Mouse (Mus musculus): ENCODE results near the gene Fam107b. TPM values are rescaled to one million over a fixed set of nuclear protein-coding genes. Genes with fewer than 3 reads are reported as not detected.

Fam107b gene
- total RNA-seq (2021): 1 to 10 TPM; 1.6 to 2.7 TPM
- long read RNA-seq, experiment 1: 0 reads
- long read RNA-seq, experiment 2, partial matches to known transcripts: 0 of 1 reads
- long read RNA-seq, experiment 2, other reads (novel, unspliced or antisense): 1 of 1 reads

DNA sequence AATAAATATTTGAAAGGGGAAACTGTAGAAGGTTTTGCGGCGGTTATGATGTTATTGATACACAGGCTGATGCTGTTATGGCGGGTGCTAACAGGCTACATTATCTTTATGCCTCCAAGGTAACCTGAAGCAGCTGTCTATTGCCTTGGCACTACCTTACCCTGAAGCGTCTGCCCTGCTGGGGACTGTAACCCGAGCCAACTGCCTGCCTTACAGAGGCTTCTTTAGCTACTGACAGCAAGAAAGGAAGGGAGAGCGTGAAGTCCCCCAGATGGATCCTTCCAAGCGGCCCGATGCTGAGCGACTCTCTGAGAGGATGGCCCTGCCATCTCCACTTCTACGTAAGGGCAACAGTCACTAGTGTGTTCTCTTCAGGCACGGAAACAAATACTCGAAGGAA, at the start of gene Fam107b:
Gene Fam107b (plus strand): TSS at position 303 of the 400 bp plus-strand sequence.
- DNase-seq (ENCODE audit: low spot score): no peak

DNA sequence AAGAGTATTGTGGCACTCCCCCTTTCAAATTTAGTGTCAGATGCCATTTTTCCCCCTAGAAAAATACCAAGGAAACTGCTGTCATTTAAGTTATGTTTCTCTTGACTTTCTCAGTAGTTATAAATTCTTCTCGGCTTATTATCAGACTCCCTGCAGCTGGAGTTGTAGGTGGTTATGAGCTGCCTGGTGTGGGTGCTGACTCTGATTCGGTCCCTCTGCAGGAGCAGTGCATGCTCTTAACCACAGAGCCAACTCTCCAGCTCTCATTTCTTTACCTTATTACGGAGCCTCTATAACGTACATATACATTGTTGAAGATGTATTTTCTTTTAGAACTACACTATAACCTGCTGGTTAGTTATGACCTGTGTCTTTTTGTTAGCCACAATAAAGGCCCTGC, 47.7 kb upstream of the Fam107b start:
- DNase-seq (ENCODE audit: low spot score): no peak

DNA sequence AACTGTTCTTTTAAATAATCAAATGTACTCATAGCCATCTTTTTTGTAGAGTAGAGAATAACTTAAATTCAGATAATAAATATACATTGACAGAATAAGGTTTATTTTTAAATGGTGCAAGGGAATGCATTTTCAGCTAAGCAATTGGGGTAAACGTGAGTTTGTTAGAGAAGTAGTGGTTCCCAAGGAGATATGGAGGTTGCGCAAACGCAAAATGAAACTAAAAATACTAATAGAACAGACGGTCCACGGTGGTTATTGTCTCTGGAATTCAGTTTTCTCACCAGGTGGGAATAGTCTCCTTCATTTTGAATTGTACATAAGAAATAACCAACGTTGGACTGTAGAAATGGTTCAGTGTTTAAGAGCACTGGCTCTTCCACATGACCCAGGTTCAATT, 44.0 kb upstream of the Fam107b start:
- DNase-seq (ENCODE audit: low spot score): no peak

DNA sequence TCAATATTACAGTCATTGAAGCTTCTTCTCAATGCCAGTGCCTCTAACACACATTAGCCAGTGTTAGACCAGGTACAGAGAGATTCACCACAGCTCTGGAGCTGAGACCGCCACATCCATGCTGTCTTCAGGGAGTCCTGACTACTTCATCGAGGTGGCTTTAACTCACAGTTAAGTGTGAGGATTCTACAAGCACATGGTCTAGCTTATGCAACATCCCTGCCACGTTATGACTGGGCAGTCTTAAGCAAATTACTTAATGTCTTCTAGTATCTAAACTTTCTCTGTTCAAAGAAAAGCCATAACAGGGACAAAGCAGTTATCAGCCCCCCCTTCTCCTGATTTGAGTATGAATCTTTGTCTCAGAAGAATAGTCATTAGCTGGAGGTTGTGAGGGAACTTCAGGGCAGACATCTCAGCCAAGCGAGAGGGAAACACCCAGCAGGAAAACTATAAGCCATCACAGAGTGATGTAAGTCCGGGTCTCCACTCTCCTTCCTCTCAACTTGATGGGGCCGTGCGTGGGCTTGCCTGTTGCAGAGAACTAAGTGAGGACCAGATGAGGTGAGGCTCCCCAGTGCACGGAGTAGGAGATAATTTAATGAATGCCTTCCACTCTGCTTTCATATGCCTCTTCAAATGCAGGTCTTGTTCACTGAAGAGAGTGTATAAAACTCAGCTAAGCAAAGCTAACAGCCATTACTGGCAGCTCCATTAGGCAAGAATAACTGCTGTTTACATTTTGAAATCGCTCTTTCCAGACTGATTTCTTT, 28.8 kb upstream of the Fam107b start:
- no peak for DNase-seq (ENCODE audit: low spot score)

DNA sequence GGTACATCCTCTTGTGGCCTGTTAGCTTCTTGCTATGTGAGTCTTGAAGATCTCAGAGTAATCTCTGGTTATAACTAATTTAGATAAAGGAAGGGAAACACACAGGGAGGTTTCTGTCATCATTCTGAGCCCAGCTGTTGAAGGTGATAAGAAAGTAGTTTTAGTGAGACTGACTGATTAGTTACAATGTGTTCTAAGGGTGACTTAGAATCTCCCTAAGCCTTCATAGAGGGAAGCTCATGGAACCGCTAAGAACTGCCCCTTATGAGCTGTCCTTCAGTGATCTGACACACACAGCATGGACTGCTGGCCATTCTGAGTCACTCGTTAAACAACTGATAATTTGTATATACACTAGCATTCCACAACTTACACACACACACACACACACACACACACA, 24.2 kb upstream of the Fam107b start:
- no peak for DNase-seq (ENCODE audit: low spot score)

DNA sequence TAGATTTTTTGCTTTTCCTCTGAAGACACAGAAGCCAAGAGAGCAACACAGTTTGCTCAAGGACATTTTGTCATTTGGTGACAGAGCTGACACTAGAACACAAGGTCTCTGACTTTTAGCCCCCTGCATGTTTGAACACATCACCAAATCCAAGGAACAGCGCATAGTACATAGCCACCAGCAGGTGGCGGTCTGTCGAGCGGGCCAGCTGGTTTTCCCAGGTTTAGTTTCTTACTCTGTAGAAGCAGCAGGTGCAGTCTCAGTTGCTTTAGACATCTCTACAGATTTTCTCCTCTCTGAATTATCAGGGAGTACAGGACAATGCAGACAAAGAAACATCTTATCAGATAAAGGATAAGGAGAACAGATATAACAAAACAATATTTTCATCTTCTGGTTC, 23.7 kb upstream of the Fam107b start:
- peak; percentile 25 for DNase-seq (ENCODE audit: low spot score)

DNA sequence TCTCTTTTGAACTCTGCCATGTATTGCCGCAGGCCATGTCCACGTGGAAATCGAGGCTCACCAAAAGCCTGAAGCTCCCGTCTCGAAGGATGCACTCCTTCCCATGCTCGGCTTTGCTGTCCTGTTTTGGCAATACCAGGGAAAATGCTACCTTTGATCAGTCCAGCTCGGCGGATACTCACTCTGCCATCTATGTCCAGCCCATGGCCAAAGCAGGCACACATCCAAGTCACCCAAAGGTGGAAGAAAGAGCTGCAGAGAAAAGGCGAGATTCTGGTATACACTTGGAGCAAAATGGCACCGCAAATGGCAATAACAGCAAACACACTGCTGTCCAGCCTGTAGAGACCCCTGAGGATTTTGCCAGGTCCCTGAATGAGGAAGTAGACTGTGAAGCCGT, 318 bp downstream of the Fam107b start:
- no peak for DNase-seq (ENCODE audit: low spot score)

DNA sequence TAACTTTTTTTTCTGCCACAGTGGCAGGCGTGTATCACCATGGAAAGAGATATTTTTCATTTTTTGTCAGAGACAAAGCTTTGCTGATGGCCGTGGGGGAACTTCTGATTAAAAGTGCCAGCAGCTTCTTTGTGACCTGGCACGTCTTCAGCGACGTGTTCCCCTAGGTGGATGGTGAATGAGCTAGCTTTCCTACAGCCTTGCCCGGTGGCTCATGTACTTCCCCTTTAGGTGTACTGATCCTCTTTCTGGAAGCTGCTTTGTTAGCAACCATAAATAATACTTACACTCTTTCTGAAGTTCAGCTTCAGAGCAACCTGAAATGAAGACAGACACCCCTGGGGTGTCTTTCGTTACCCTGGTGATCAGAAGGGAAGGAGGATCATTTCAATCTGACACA, 3.6 kb downstream of the Fam107b start:
- no peak for DNase-seq (ENCODE audit: low spot score)

DNA sequence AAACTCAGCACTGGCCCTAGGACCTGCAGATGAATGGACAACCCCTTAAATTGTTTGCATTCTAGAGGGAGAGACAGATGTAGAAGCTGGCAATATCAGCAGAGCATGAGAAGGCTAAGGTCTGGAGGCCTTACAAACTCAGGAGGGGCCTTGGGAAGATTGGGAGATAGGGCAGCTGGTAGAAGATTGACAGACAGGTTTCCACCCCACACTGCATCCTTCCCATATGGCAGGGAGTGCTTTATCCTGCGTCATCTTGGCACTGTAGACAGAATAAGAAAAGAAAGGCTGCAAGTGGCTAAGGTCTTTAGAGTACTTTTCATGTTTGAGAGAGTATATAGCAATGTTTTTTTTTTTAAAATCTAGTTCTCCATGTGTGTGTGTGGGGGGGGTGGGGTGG, 4.9 kb downstream of the Fam107b start:
- no peak for DNase-seq (ENCODE audit: low spot score)

DNA sequence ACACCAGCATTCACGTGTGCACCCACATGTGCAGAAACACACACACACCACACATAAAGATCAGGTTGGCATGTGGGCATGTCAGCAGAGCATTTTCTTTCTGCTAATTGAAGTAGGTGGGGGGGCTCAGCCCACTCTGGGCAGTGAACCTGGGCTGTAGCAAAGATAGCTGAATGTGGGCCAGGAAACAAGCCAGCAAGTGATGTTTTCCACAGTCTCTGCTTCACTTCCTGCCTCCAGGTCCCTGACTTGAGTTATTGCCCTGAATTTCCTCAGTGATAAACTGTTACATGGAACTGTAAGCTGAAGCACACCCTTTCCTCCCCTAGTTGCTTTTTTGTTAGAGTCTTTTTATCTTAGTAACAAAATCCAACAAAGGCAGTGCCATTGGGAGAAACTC, 6.1 kb downstream of the Fam107b start:
- no peak for DNase-seq (ENCODE audit: low spot score)

DNA sequence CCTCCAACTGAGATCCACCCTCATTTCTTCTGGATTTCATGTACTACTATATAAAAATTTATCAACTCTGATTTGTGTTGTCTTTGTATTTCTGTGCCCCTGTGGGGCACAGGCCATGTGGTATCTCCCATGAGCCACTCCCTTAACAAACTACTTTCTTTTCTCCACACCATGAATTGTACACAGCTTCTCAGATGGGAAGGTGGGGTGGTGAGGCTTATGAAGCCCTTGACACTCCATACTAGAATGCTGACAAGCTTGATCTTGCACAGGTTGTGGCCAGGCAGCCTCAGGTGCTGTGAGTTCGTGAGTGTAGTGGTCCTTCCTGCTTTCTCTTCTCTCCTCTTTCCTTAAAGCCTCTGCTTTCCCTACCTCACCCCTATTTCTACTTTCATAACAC, 6.9 kb downstream of the Fam107b start:
- DNase-seq (ENCODE audit: low spot score): no peak

DNA sequence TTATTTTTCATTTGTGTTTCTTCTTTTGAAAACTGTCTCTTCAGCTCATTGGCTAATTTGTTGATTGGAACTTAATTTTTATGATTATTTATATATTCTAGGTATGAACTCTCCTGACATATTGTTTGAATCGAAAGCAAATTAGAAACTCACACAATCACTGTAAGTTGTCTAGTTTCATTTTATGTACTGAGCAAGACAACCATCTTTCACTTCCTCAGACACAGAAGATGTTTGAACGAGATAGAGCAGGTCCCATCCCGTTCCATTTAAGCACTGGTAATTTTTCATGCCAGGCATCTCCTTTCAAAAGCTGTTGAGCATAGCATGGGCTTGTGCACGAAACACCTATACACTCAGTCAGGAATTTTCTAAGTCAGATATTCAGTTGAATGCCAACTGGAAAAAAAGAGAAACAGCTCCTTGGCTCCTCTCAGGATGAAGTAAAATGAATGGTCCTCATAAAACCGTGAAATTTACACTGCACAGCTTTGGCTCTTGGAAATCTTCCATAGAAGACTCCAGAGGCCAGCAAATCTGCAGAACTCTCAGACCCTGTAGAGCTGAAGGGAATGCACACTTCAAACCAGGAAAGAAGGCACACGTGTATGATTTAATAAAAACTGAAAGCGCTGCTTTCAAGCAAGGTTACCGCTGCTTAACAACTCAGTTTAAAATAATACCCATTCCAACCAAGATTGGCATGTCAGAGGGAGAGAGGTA, 8.1 kb downstream of the Fam107b start:
- DNase-seq (ENCODE audit: low spot score): no peak

DNA sequence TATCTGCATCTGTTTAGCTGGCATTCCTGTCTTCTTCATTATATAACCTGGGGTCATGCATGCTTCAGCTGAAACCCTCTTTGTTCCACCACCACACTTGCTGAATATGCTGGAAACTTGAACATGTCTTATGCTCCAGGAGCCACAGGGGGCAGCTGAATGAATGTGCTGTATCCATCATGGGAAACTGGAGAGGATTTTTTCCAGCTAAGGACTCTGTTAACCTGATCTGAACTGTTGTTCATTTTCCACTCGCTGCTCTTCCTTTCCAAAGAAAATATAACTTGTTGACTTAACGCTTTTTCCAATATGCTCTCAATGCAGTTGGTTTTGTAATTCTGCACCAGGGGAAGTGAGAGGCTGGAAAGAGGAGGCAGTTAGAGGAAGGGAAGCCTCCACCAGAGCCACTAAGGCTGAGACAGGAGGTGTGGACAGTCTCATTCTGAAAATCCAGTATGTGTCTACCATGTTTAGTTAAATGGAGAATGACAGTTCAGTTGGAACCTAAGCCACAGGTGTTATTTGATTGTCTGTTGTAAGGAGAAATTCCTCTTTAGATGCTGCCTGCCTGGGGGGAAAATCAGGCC, 9.1 kb downstream of the Fam107b start:
- no peak for DNase-seq (ENCODE audit: low spot score)

DNA sequence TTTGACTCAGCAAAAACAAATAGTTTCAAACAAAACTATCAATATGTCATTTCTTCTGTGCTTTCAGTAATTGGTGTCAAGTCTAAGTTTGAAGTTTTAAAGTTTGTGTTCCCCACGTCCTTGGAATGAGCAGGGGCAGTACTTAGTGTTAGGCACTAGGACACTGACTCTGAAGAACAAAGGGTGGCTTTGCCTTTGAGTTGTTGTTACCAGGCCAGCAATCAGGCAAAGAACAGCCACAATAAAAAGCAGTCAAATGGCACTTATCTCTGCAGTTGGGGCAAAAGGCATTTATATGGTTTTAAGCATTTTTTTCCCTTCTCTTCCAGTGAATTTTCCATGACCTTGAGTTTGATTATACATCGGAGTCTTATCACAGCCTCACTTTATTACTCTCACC, 12.5 kb downstream of the Fam107b start:
- DNase-seq (ENCODE audit: low spot score): no peak

DNA sequence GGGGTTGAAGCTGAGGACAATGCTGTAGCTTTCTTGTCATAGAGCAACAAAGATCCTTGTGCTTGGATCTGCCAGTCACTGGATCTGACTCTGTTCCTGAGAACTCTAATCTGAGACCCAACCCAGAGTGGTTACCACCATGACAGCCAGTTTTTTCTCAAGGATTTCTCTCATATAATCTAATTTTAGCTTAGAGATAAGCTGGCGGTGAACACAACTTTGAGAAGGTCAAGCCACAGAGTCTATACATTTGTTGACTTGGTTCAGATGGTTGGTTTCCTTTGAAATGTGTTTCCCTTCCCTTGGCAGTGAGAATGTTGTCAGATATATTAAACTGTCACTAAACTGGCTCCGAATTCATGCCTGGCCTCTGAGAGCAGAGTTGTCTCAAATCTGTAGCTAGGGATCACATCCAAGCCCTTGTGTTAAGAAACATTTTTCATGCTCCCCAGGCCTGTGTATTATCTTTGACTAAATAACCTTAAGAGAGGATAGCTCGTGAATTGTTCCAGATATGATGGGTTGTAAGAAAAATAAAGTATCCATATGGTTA, 15.0 kb downstream of the Fam107b start:
- DNase-seq (ENCODE audit: low spot score): no peak

DNA sequence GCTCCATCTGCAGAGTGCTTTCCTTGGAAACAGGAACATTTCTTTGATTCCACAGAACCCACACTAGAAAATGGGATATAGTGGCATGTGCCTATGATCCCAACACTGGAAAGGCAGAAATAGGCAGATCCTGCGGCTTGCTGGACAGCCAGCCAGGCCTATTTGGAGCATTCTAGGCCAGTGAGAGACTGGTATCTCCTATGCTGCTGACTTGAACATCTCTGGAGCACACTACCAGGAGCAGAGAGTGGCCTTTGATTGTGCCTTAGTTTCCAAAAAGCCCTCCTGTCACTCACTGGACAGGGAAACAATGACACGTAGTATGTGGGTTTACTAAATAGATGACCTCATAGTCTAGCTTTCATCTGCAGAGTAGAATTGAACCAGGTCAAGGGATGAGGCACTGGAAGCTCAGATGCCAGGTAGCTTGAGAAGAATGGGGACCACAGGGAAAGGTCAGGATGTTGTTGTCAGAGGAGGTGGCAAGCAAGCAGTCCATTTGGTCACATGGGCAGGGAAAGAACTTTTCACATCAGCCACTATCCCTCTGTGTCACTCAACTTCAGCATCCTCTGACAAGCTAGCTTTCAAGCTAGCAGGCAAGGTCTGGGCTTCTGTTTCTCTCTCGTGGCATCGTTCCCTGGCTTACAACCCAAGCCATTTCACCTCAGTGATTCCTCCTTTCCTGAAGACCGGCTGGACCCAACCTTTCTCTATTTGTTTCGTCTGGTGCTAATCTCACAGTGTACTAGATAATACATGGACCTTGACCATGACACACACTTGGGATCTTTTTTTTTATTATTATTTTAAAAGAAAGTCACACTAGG, 20.0 kb downstream of the Fam107b start:
- DNase-seq (ENCODE audit: low spot score): no peak

DNA sequence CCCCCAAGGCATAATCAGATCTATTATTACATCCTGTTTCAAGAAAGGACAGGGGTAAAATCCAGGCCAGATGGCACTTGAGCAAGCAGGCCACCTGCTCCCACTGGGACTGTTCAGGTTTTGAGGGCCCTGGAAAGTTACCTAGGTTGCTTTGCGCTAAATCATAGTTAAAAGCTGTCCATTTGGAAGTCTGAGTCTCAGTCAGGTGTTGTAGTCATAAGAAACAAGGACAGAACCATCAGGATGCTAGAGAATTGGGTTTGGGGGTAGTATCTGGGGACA, 20.6 kb downstream of the Fam107b start:
- no peak for DNase-seq (ENCODE audit: low spot score)

DNA sequence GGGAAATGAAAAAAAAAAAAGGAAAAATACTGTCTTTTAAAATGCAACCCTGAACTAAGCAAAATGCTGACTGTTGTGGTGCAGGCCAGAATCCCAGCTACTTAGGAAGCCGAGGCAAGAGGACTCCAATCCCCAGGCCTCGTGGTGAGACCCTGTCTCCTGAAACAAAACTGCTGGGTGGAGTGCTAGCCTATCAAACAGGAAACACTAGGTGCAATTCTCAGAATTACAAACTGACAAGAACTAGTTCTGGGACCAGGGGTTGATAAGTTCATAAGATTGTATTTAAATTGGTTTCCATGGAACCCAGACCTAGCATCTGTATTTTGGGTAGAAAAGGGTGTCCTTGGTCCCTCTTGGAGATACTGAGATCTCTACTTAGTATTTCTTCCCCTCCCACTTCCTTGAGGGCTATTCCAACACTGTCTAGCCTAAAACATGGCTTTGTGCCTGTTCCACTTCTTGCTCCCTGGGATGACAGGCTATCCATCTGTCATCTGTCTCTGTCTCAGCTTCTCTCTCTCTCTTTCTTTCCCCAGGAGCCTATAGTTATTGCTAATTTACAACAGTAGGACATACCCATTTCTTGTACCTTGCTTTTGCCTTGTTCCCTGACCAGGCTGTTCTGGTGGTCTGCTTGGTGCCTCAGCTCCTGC, 24.5 kb downstream of the Fam107b start:
- no peak for DNase-seq (ENCODE audit: low spot score)

DNA sequence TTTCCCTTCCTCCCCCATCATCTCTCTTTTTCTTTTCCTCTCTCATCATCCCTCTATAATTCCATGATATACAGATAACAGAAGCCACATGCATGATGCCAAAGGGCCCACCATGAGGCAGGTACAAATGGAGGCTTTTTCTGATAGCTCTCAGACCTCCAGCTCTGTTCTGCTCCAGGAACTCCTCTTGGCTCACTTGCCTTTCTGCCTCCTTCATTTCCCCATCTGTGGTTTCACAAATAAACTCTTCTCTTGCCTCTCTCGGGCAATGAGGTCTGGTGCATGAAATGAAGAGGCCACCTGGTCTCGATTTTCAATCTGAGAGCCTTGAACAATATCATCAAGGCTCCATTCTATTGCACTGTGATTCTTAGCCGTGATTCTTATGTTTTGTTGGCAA, 30.1 kb downstream of the Fam107b start:
- no peak for DNase-seq (ENCODE audit: low spot score)

DNA sequence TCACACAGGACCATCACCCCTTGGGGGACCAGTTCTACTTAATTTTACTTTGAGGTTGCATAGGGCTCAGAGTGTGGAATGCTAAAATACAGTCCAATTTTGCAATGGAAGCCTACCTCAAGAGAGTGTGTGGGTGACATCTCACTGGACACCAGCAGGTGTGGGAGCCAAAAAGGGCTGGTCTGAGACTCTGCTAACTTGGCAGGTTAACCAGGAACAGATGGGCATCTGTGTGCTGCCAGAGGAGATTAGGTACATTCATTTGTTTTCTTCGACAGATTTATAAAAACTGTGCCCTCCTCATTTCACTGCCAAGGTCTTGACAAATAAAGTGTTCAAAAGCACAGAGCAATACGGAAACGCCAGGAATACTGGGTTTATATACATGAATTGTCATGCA, 32.3 kb downstream of the Fam107b start:
- no peak for DNase-seq (ENCODE audit: low spot score)

DNA sequence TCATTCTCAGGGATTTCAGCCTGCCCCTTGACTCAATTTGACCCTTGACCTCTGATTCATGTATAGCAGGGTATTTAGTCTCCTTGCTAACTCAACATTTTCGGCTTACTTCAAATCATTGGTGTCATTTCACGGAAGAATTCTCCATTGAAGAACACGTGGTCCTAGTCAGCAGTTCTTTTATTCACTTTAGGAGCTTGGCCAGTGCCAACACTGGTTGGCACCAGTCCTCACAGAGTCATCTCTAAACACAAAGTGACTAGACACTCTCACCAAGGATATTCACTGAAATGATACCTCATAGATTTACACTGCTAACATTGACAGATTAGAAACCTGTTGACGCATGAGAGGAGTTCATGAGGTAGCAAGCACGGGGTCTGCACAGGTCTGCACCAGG, 32.9 kb downstream of the Fam107b start:
- DNase-seq (ENCODE audit: low spot score): no peak
